Mouse (Mus musculus) fat pad, adult 2 months (tissue): ENCODE results near the gene Bpnt1.

ENCODE experiments used
- DNase-seq: peaks from one replicate; pipeline ENCODE4 v3.0.0-alpha.2; 2011; ENCODE audit warnings: low read depth, low spot score; ENCODE audit errors: extremely low read depth

Gene Bpnt1

GRCm38 (mm10) chr1:185401615-185402014, 69.7 kb downstream of the Bpnt1 start:
- no peak for DNase-seq

- DNase-seq = no peak
These were observed 72.1 kb downstream of the Bpnt1 start for GRCm38 (mm10) chr1:185404021-185404420.

- no peak for DNase-seq
These were observed 74.0 kb downstream of the Bpnt1 start for GRCm38 (mm10) chr1:185405921-185406320.
